Mouse (Mus musculus): Measurements from ENCODE around the gene Trim71. TPM values are rescaled to one million over a fixed set of nuclear protein-coding genes. Genes with fewer than 3 reads are reported as not detected.
"Not testable (repeated sequence)": the region's sequence is repeated elsewhere in the genome, so short reads cannot be mapped to it uniquely, and the experiment has no call there.

Gene Trim71
- polyA plus RNA-seq, 1 experiment from 2014 or later = 0.61 TPM

DNA sequence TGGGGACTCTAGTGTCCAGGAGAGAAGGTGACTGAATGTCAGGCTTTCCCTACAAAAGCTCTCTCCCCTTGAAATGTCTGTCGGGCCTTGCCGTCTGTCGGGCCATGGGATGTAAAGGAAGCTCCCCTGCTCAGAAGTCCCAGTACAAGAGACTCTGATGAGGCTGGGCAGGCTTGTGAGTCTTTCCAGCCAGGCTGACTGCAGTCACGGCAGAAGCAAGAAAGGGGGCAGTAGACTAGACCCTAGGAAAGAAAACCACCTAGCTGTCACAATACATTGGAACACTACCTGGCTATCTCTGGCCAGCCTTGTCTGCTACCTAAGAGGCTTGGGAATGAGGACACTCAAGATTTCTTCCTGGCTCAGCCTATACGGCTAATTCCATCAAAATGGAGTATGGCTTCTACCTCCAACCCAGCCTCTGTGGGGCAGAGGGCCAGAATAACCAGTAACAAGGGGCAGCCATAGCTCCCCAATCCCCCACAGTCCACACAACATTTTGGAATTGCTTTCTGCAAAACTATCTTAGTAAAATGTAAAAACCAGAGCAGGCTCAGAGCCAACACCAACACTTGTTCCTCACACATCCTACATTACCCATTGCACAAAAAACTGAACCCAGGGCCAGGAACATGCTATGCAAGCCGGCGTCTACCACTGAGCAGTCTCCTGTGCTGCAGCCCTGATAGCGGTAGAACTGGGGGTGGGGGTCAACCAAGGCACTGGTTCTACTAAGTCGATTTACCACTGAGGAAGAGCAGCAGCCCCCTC lies 29.2 kb downstream of the Trim71 start:
- Histone ChIP-seq H3K9me3 (no peaks in the 10 kb centered on the region), H3K27me3 (no peaks in the 10 kb centered on the region), H3K36me3 (no peaks in the 10 kb centered on the region), H3K4me2 (replicated peaks) (no peak overlapping the region), H3K9ac (replicated peaks) (no peak overlapping the region), H3K4me1 (peaks cover 24% of the 10 kb centered on the region), H3K4me3 (no peak overlapping the region), H3K27ac (replicated peaks) (no peak overlapping the region)
- ATAC-seq (ENCODE audit: low FRiP score, low read depth) = no peak
- 82% methylated on average over 9 of the region's 9 CpGs for WGBS

DNA sequence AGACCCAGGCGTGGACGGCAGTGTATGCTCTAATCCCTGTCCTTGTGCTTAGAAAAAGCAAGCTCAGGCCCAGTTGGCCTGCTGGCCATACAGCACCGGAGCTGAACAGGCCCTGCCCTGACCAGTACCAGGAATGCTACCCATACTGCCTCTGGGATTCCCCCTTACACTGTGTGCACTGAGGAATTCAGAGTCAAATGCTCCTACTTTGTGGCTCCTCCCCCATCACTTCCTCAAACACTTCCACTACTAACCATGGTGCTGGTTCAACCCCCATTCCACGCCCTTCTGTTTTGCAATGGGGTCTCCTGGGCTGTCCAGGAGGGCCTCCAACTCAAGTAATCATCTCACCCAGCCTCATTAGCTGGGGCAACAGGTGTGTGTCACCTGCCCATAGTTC lies 30.3 kb downstream of the Trim71 start:
- H3K9ac ChIP-seq (replicated peaks) = no peak overlapping the region
- H3K4me1 ChIP-seq = peaks cover 24% of the 10 kb centered on the region
- H3K36me3 ChIP-seq = no peaks in the 10 kb centered on the region
- H3K27ac ChIP-seq (replicated peaks) = no peak overlapping the region
- H3K9me3 ChIP-seq = no peaks in the 10 kb centered on the region
- no peak overlapping the region for H3K4me3 ChIP-seq
- no peak overlapping the region for H3K4me2 ChIP-seq (replicated peaks)
- WGBS = 74% methylated on average over 4 of the region's 4 CpGs
- H3K27me3 ChIP-seq = no peaks in the 10 kb centered on the region
- ATAC-seq (ENCODE audit: low FRiP score, low read depth) = 0 out of 2 replicates have a peak, but pooled peaks have one; percentile 8

DNA sequence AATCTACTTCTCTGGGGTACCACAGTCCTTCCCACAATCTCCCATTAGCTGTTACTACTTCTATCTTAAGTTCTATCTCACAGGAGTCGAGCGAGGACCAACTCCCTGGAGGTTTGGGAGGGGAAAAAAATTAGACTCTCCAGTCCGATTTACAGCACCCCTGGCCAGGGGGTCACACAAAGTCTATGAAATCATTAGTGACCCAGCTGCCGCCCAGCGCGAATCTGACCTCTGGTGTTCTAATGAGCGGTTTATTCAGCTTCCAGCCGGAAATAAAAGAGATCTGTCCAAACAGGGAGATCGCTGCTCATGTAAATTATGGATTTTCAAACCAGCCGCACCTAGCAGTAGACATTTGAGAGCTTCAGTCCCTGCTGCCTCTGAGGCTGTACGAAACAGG lies 32.9 kb downstream of the Trim71 start:
- no peak for ATAC-seq (ENCODE audit: low FRiP score, low read depth)
- Histone ChIP-seq H3K9ac (replicated peaks) (no peak overlapping the region), H3K4me3 (no peak overlapping the region), H3K27ac (replicated peaks) (no peak overlapping the region), H3K4me2 (replicated peaks) (no peak overlapping the region; the same call in 1 of the 2 replicates), H3K27me3 (no peaks in the 10 kb centered on the region), H3K4me1 (peaks cover 37% of the 10 kb centered on the region), H3K9me3 (no peaks in the 10 kb centered on the region), H3K36me3 (no peaks in the 10 kb centered on the region)
- 32% methylated on average over 11 of the region's 11 CpGs for WGBS

DNA sequence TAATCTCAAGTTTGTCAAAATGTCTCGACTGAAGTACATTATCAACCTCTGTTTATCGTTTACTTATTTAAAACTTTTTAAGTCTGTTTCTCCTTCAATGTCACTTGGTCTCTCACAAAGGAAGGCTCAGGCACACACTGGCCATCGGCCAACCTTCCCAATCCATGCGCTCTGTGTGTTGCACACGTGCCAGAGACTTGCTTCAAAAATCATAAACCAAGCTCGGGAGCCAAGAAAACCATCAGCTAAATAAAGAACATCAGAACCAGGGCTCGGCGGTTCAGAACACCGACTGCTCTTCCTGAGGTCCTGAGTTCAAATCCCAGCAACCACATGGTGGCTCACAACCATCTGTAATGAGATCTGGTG lies 35.5 kb downstream of the Trim71 start:
- no peak for ATAC-seq (ENCODE audit: low FRiP score, low read depth)
- Histone ChIP-seq H3K9ac (replicated peaks) (no peak overlapping the region), H3K36me3 (no peaks in the 10 kb centered on the region), H3K27me3 (no peaks in the 10 kb centered on the region), H3K4me1 (peaks cover 44% of the 10 kb centered on the region), H3K4me2 (replicated peaks) (no peak overlapping the region), H3K4me3 (no peak overlapping the region), H3K27ac (replicated peaks) (no peak overlapping the region), H3K9me3 (no peaks in the 10 kb centered on the region)
- WGBS = 49% methylated on average over 9 of the region's 9 CpGs

DNA sequence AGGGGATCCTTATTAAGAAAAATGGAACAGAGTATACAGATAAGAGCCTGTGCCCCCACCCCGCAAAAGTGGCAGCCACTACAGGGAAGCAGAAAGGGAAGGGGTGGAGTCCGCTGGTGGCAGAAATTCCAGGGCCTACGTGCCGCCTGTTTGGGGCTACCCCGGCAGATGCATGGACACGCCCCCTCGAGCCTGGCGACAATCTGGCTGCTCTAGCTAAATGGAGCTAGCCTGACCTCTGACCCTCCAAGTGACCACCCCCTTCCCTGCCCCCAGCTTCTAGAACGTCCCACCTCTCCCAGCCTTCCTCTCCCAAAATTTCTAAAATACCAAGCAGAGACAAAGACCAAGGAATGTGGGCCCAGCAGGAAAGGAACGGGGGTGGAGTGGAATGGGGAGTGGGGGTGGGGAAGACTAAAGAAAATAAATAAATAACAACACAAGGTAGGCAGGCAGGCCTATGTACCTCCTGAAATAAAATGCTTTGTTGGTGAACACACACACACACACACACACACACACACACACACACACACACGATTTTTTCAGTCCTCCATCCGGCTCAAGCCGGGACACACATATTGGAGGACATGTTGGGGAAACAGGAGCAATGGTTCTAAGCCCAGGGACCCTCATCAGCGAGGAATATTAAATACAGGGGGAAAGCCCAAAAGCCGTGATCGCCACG lies 36.0 kb downstream of the Trim71 start:
- Histone ChIP-seq H3K4me3 (no peak overlapping the region), H3K4me1 (peaks cover 44% of the 10 kb centered on the region), H3K4me2 (replicated peaks) (peak overlapping the region; percentile 23; the same call in 1 of the 2 replicates), H3K27me3 (no peaks in the 10 kb centered on the region), H3K9me3 (no peaks in the 10 kb centered on the region), H3K36me3 (no peaks in the 10 kb centered on the region), H3K27ac (replicated peaks) (no peak overlapping the region), H3K9ac (replicated peaks) (no peak overlapping the region)
- WGBS = 7% methylated on average over 17 of the region's 17 CpGs
- ATAC-seq (ENCODE audit: low FRiP score, low read depth) = peak; percentile 55

DNA sequence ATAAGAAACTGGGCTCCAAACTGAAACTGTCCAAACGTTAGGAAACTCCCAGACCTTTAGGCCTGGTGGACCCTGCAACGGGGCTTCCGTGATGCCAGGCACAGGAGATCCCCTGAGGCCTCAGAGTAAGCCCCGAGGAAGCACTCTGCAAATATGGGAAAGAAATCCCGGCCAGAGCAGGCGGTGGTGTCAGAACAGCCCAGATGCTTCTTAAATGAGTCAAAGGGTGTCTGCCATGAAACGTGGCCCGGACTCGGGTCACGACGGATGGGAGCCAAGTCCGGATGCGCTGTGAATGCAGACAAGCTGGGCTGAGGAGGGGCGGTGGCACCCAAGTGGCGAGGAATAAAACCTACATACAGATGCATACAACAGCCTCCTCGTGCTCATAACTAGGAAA lies 37.1 kb downstream of the Trim71 start:
- H3K4me1 ChIP-seq = peaks cover 44% of the 10 kb centered on the region
- H3K27me3 ChIP-seq = no peaks in the 10 kb centered on the region
- peak overlapping the region; percentile 38 for H3K4me2 ChIP-seq (replicated peaks)
- no peaks in the 10 kb centered on the region for H3K9me3 ChIP-seq
- WGBS = 2% methylated on average over 16 of the region's 16 CpGs
- peak; percentile 49 for ATAC-seq (ENCODE audit: low FRiP score, low read depth)
- H3K9ac ChIP-seq (replicated peaks) = no peak overlapping the region
- H3K36me3 ChIP-seq = no peaks in the 10 kb centered on the region
- H3K27ac ChIP-seq (replicated peaks) = peak overlapping the region; percentile 54
- peak overlapping the region; percentile 19; the same call in 1 of the 2 replicates for H3K4me3 ChIP-seq

DNA sequence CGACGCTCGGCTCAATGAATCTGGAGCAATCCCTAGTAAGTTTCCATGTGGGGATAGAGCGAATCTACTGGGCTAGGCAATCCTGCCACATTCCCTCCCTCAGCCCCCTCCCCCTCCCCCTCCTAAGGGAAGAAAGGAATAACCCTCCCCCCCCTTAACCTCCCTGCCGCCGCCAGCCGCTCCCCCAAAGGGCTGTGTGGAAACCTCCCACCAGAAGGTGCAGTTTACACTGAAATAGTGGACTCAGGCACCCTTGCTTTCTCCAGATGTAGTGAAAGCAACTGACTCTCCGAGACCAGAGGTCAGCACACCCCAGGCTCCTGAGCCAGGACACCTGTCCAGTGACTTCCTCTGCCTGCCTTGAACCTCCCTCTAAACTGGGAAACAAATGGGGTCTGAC lies 37.6 kb downstream of the Trim71 start:
- Histone ChIP-seq H3K9me3 (no peaks in the 10 kb centered on the region), H3K27me3 (no peaks in the 10 kb centered on the region), H3K9ac (replicated peaks) (no peak overlapping the region), H3K4me1 (peaks cover 42% of the 10 kb centered on the region), H3K4me3 (peak overlapping the region; percentile 19; the same call in 1 of the 2 replicates), H3K27ac (replicated peaks) (peak overlapping the region; percentile 54), H3K36me3 (no peaks in the 10 kb centered on the region), H3K4me2 (replicated peaks) (peak overlapping the region; percentile 38)
- ATAC-seq (ENCODE audit: low FRiP score, low read depth) = no peak
- WGBS = 5% methylated on average over 8 of the region's 8 CpGs

DNA sequence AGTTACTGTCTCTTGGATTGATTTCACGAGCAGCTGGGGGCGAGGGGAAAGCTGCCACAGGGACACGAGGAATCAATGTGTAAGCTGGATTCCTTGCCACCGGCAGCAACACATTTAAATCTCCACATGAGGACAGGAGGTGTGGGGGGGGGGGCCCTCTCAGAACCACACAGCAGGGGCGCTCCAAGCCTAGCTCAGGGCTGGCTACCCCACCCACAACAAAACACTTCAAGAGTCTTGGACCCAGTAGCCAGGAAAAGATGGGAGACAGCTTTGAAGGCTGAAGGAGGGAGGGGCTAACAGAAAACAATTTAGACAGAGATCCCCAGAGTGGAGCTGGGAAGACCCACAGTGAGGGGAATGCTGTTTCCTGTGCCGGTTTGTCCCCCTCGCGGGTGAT lies 38.3 kb downstream of the Trim71 start:
- Histone ChIP-seq H3K4me1 (peaks cover 36% of the 10 kb centered on the region), H3K27ac (replicated peaks) (no peak overlapping the region), H3K9me3 (no peaks in the 10 kb centered on the region), H3K36me3 (no peaks in the 10 kb centered on the region), H3K4me3 (no peak overlapping the region), H3K27me3 (no peaks in the 10 kb centered on the region), H3K4me2 (replicated peaks) (peak overlapping the region; percentile 38), H3K9ac (replicated peaks) (0 out of 2 replicates have a peak overlapping the region, but pooled peaks have one; percentile 15)
- 9% methylated on average over 8 of the region's 8 CpGs for WGBS
- ATAC-seq (ENCODE audit: low FRiP score, low read depth) = no peak

DNA sequence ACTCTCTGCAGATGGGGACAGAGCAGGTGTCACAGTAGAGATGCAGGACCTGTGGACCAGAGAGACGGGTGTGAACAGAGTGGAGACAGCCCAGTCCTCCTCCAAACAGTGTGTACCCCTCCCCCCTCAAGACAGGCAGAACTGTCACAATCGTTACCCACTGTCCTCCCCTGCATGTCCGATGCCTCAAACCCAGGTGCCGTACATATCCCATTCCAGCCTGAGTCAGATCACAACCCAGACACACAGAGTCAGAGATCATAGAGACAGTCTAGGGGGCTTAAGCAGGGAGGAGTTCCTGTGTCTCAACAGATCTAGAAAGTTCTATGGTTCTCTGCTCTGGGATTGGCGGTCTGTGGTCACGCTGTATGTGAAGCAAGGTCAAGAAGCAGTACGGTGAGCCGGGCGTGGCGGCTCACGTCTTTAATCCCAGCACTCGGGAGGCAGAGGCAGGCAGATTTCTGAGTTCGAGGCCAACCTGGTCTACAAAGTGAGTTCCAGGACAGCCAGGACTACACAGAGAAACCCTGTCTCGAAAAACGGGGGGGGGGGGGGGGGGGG lies 39.0 kb downstream of the Trim71 start:
- H3K27ac ChIP-seq (replicated peaks) = no peak overlapping the region
- 93% methylated on average over 13 of the region's 15 CpGs for WGBS
- no peak for ATAC-seq (ENCODE audit: low FRiP score, low read depth)

DNA sequence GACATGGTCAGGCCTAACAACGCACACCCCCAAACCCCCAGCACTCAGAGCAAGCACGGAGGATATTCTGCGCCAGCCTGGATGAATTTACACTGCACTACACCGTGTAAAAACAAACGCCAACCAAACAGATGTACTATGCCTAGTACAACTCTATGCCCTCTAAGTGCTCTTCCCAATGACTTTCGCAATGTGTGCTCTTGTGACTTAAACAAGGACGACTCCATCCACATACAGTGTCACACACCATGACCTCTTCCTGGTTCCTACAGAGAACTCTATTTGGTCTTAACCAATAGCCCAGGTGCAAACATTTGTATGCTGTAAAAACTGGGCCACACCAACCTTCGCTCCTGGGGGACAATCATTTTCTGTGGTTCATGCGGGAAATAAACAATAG lies 41.7 kb downstream of the Trim71 start:
- WGBS = 90% methylated on average over 9 of the region's 9 CpGs
- Histone ChIP-seq H3K9me3 (no peaks in the 10 kb centered on the region), H3K9ac (replicated peaks) (no peak overlapping the region), H3K4me1 (peaks cover 18% of the 10 kb centered on the region), H3K4me2 (replicated peaks) (no peak overlapping the region), H3K27ac (replicated peaks) (no peak overlapping the region), H3K27me3 (no peaks in the 10 kb centered on the region), H3K4me3 (no peak overlapping the region), H3K36me3 (no peaks in the 10 kb centered on the region)
- ATAC-seq (ENCODE audit: low FRiP score, low read depth) = no peak

More for the DNA sequence above, 39.0 kb downstream of the Trim71 start:
- no peaks in the 10 kb centered on the region for H3K27me3 ChIP-seq
- H3K4me2 ChIP-seq (replicated peaks) = no peak overlapping the region
- no peaks in the 10 kb centered on the region for H3K36me3 ChIP-seq
- no peak overlapping the region for H3K4me3 ChIP-seq
- no peaks in the 10 kb centered on the region for H3K9me3 ChIP-seq
- peaks cover 30% of the 10 kb centered on the region for H3K4me1 ChIP-seq
- H3K9ac ChIP-seq (replicated peaks) = no peak overlapping the region

DNA sequence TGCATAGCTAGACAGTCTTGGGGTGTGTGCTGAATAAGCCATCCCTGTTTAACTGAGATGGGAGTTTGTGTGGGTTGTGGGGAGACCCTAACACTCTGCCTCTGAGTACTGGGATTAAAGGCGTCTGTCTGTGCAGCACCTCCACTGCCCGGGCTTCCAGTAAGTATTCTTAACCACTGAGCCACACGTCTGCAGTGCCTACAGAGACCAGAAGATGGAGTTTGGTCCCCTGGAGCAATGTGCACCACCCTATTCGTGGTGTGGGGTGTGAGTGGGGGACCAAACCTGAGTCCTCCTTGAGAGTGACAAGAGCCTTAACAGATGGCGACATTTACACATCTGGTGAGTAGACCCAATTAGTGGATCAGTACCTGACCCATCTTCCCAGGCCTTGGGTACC lies 42.1 kb downstream of the Trim71 start:
- no peaks in the 10 kb centered on the region for H3K36me3 ChIP-seq
- H3K27ac ChIP-seq (replicated peaks) = no peak overlapping the region
- no peaks in the 10 kb centered on the region for H3K9me3 ChIP-seq
- 54% methylated on average over 5 of the region's 5 CpGs for WGBS
- no peak overlapping the region for H3K4me3 ChIP-seq
- H3K4me2 ChIP-seq (replicated peaks) = no peak overlapping the region
- peaks cover 15% of the 10 kb centered on the region for H3K4me1 ChIP-seq
- no peak for ATAC-seq (ENCODE audit: low FRiP score, low read depth)
- no peaks in the 10 kb centered on the region for H3K27me3 ChIP-seq
- no peak overlapping the region for H3K9ac ChIP-seq (replicated peaks)

DNA sequence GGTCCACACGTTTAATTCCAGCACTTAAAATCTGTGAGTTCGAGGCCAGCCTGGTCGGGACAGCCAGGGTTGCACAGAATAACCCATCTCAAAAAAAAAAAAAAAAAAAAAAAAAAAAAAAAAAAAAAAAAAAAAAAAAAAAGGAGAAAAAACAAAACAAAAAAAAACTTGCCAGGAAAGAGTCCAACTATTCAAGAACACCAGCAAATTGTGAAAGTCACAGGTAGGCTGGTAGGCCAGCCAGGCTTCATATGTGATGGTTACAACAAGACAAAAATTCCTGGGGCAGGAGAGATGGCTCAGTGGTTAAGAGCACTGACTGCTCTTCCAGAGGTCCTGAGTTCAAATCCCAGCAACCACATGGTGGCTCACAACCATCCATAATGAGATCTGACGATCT lies 43.6 kb downstream of the Trim71 start:
- H3K9me3 ChIP-seq; H3K4me3 ChIP-seq; H3K9ac ChIP-seq (replicated peaks); H3K27me3 ChIP-seq; H3K4me2 ChIP-seq (replicated peaks); ATAC-seq (ENCODE audit: low FRiP score, low read depth); H3K4me1 ChIP-seq; H3K27ac ChIP-seq (replicated peaks); H3K36me3 ChIP-seq: not testable (repeated sequence)
- 80% methylated on average over 4 of the region's 4 CpGs for WGBS
